ENCODE assay signal across 8 mouse cellular contexts in the genomic region with DNA sequence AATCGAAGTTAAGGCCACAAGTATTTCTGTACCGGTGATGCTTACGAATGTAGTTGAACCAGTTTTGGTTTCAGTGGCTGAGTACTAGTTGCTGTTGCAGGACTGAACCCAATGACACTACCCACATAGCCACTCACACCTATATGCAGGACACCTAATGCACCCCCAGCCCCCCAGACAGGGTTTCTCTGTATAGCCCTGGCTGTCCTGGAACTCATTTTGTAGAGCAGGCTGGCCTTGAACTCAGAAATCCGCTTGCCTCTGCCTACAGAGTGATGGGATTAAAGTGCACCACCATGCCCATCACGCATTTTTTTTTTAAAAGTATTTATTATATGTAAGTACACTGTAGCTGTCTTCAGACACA. TPM values are rescaled to one million over a fixed set of nuclear protein-coding genes. Genes with fewer than 3 reads are reported as not detected.
DNase-seq lines count a peak whose midpoint lies in the region; ATAC-seq and TF ChIP-seq lines count a peak whose summit lies in the region.

No protein-coding gene starts in this region.

- 53% methylated on average over 5 of the region's 5 CpGs for WGBS in intestine, embryonic 15.5 days
- WGBS in intestine, postnatal 0 days, result 53% methylated on average over 5 of the region's 5 CpGs
- WGBS in hindbrain, embryonic 13.5 days, result 65% methylated on average over 5 of the region's 5 CpGs
- WGBS in midbrain, embryonic 15.5 days, result 62% methylated on average over 5 of the region's 5 CpGs

- peaks cover 13% of the 10 kb centered on the region for H3K36me3 ChIP-seq in intestine, embryonic 15.5 days
- H3K36me3 ChIP-seq in intestine, postnatal 0 days (ENCODE audit: control insufficient read depth, insufficient read depth), result peaks cover 25% of the 10 kb centered on the region; the same call in 1 of the 2 replicates
- H3K36me3 ChIP-seq in hindbrain, embryonic 13.5 days, result peaks cover 32% of the 10 kb centered on the region
- peaks cover 8% of the 10 kb centered on the region; the same call in 1 of the 2 replicates for H3K36me3 ChIP-seq in midbrain, embryonic 15.5 days (replicated peaks)

- peak overlapping the region; percentile 20; the same call in 1 of the 2 replicates for H3K27ac ChIP-seq in intestine, embryonic 15.5 days
- no peak overlapping the region for H3K27ac ChIP-seq in intestine, postnatal 0 days (ENCODE audit: low read depth, low read length)
- H3K27ac ChIP-seq in hindbrain, embryonic 13.5 days, result peak overlapping the region; percentile 96
- peak overlapping the region; percentile 95 for H3K27ac ChIP-seq in midbrain, embryonic 15.5 days

- H3K4me1 ChIP-seq in intestine, embryonic 15.5 days (replicated peaks), result peaks cover 55% of the 10 kb centered on the region
- no peaks in the 10 kb centered on the region; the same call in none of the 2 replicates for H3K4me1 ChIP-seq in intestine, postnatal 0 days (replicated peaks; ENCODE audit: control insufficient read depth, insufficient read depth, low read length)
- peaks cover 67% of the 10 kb centered on the region for H3K4me1 ChIP-seq in hindbrain, embryonic 13.5 days (replicated peaks)
- peaks cover 55% of the 10 kb centered on the region for H3K4me1 ChIP-seq in midbrain, embryonic 15.5 days

- no peak for ATAC-seq in intestine, embryonic 15.5 days
- no peak for ATAC-seq in intestine, postnatal 0 days
- ATAC-seq in hindbrain, embryonic 13.5 days (ENCODE audit: low FRiP score), result no peak
- no peak for ATAC-seq in midbrain, embryonic 15.5 days (replicated peaks)

- H3K4me2 ChIP-seq in intestine, embryonic 15.5 days (replicated peaks), result no peak overlapping the region; the same call in 1 of the 2 replicates
- H3K4me2 ChIP-seq in intestine, postnatal 0 days (replicated peaks; ENCODE audit: low read depth), result no peak overlapping the region
- 0 out of 2 replicates have a peak overlapping the region, but pooled peaks have one; percentile 13 for H3K4me2 ChIP-seq in hindbrain, embryonic 13.5 days
- H3K4me2 ChIP-seq in midbrain, embryonic 15.5 days, result peak overlapping the region; percentile 87; the same call in 1 of the 2 replicates

- peaks cover 17% of the 10 kb centered on the region for H3K27me3 ChIP-seq in intestine, embryonic 15.5 days (replicated peaks)
- 0 out of 2 replicates have a peak, but pooled peaks cover 2% of the 10 kb centered on the region for H3K27me3 ChIP-seq in intestine, postnatal 0 days (replicated peaks; ENCODE audit: control insufficient read depth, insufficient read depth, low read length)
- peaks cover 24% of the 10 kb centered on the region for H3K27me3 ChIP-seq in hindbrain, embryonic 13.5 days
- H3K27me3 ChIP-seq in midbrain, embryonic 15.5 days (replicated peaks), result peaks cover 23% of the 10 kb centered on the region

- peak; percentile 45 for DNase-seq in R1 (ENCODE audit: low read depth, low spot score)
- DNase-seq in cerebellum, adult 11 months, result no peak
- no peak for DNase-seq in layer of hippocampus, adult 11-12 months (ENCODE audit: low spot score)
- DNase-seq in kidney, adult 8-10 months, result no peak

- no peak overlapping the region for H3K4me3 ChIP-seq in intestine, embryonic 15.5 days (replicated peaks)
- no peak overlapping the region for H3K4me3 ChIP-seq in intestine, postnatal 0 days (ENCODE audit: low read depth, low read length)
- H3K4me3 ChIP-seq in hindbrain, embryonic 13.5 days, result peak overlapping the region; percentile 69
- H3K4me3 ChIP-seq in midbrain, embryonic 15.5 days, result peak overlapping the region; percentile 80; the same call in 1 of the 2 replicates

- no peak overlapping the region for H3K9ac ChIP-seq in intestine, embryonic 15.5 days
- H3K9ac ChIP-seq in intestine, postnatal 0 days (ENCODE audit: low read depth, low read length), result no peak overlapping the region
- H3K9ac ChIP-seq in hindbrain, embryonic 13.5 days, result peak overlapping the region; percentile 89; the same call in 1 of the 2 replicates
- no peak overlapping the region for H3K9ac ChIP-seq in midbrain, embryonic 15.5 days

- no peak for TF ChIP-seq CTCF in intestine, postnatal 0 days (IDR thresholded peaks at IDR 0.05; ENCODE audit: low read depth)

- no peaks in the 10 kb centered on the region for H3K9me3 ChIP-seq in intestine, embryonic 15.5 days
- H3K9me3 ChIP-seq in intestine, postnatal 0 days (ENCODE audit: control insufficient read depth), result no peaks in the 10 kb centered on the region
- H3K9me3 ChIP-seq in hindbrain, embryonic 13.5 days, result no peaks in the 10 kb centered on the region
- H3K9me3 ChIP-seq in midbrain, embryonic 15.5 days, result no peaks in the 10 kb centered on the region

RNA-seq across cellular contexts. Expression of a gene that starts 0.5 kb away (rescaled TPM):
- polyA plus RNA-seq in intestine, embryonic 15.5 days (2015; fragmentation: Nextera tagmentation; extraction: Ambion mirVana), result 121 and 132 TPM in 2 replicates
- polyA plus RNA-seq in intestine, postnatal 0 days (2015; fragmentation: Nextera tagmentation; extraction: Ambion mirVana), result 145 and 148 TPM in 2 replicates
- polyA plus RNA-seq in hindbrain, embryonic 13.5 days (2015; fragmentation: Nextera tagmentation; extraction: Ambion mirVana), result 147 and 148 TPM in 2 replicates
- 164 and 169 TPM in 2 replicates for polyA plus RNA-seq in midbrain, embryonic 15.5 days (2015; fragmentation: Nextera tagmentation; extraction: Ambion mirVana)

RNA-seq across cellular contexts. Expression of a gene that starts 3.6 kb away (rescaled TPM):
- polyA plus RNA-seq in intestine, embryonic 15.5 days (2015; fragmentation: Nextera tagmentation; extraction: Ambion mirVana), result 957 and 992 TPM in 2 replicates
- 805 and 863 TPM in 2 replicates for polyA plus RNA-seq in intestine, postnatal 0 days (2015; fragmentation: Nextera tagmentation; extraction: Ambion mirVana)
- polyA plus RNA-seq in hindbrain, embryonic 13.5 days (2015; fragmentation: Nextera tagmentation; extraction: Ambion mirVana), result 715 and 758 TPM in 2 replicates
- 587 and 620 TPM in 2 replicates for polyA plus RNA-seq in midbrain, embryonic 15.5 days (2015; fragmentation: Nextera tagmentation; extraction: Ambion mirVana)

RNA-seq across cellular contexts. Expression of a gene that starts 14.1 kb away (rescaled TPM):
- polyA plus RNA-seq in intestine, embryonic 15.5 days (2015; fragmentation: Nextera tagmentation; extraction: Ambion mirVana), result 0.95 and 1.2 TPM in 2 replicates
- 0.61 and 0.81 TPM in 2 replicates for polyA plus RNA-seq in intestine, postnatal 0 days (2015; fragmentation: Nextera tagmentation; extraction: Ambion mirVana)
- polyA plus RNA-seq in hindbrain, embryonic 13.5 days (2015; fragmentation: Nextera tagmentation; extraction: Ambion mirVana), result 2.2 and 2.9 TPM in 2 replicates
- polyA plus RNA-seq in midbrain, embryonic 15.5 days (2015; fragmentation: Nextera tagmentation; extraction: Ambion mirVana), result 2.4 and 2.9 TPM in 2 replicates

RNA-seq across cellular contexts. Expression of a gene that starts 19.9 kb away (rescaled TPM):
- 3.2 and 4.2 TPM in 2 replicates for polyA plus RNA-seq in intestine, embryonic 15.5 days (2015; fragmentation: Nextera tagmentation; extraction: Ambion mirVana)
- polyA plus RNA-seq in intestine, postnatal 0 days (2015; fragmentation: Nextera tagmentation; extraction: Ambion mirVana), result 2.3 and 2.4 TPM in 2 replicates
- polyA plus RNA-seq in hindbrain, embryonic 13.5 days (2015; fragmentation: Nextera tagmentation; extraction: Ambion mirVana), result 78.5 and 78.8 TPM in 2 replicates
- 123 and 141 TPM in 2 replicates for polyA plus RNA-seq in midbrain, embryonic 15.5 days (2015; fragmentation: Nextera tagmentation; extraction: Ambion mirVana)

RNA-seq across cellular contexts. Expression of a gene that starts 20.5 kb away (rescaled TPM):
- polyA plus RNA-seq in intestine, embryonic 15.5 days (2015; fragmentation: Nextera tagmentation; extraction: Ambion mirVana), result 277 and 331 TPM in 2 replicates
- 199 and 203 TPM in 2 replicates for polyA plus RNA-seq in intestine, postnatal 0 days (2015; fragmentation: Nextera tagmentation; extraction: Ambion mirVana)
- polyA plus RNA-seq in hindbrain, embryonic 13.5 days (2015; fragmentation: Nextera tagmentation; extraction: Ambion mirVana), result 385 and 391 TPM in 2 replicates
- polyA plus RNA-seq in midbrain, embryonic 15.5 days (2015; fragmentation: Nextera tagmentation; extraction: Ambion mirVana), result 450 and 462 TPM in 2 replicates

Comparison
In these comparisons a context has a peak if more than half of its experiments do, and no peak if none do; other contexts are left out.
1. H3K4me2 ChIP-seq: peak in hindbrain, embryonic 13.5 days (single experiment) and midbrain, embryonic 15.5 days (single experiment); none in intestine, embryonic 15.5 days (single experiment) and intestine, postnatal 0 days (single experiment).
2. H3K4me3 ChIP-seq: peak in hindbrain, embryonic 13.5 days (single experiment) and midbrain, embryonic 15.5 days (single experiment); none in intestine, embryonic 15.5 days (single experiment) and intestine, postnatal 0 days (single experiment).